Mouse (Mus musculus) spleen, postnatal 4 days (tissue): Measurements from ENCODE around the gene Slc24a3.

Experiments used
- DNase-seq, 2 experiments: peaks; one replicate each; pipeline ENCODE4 v3.0.0; 2022; ENCODE audit warnings: low spot score in 2 of 2

Slc24a3 gene

GRCm38 (mm10) chr2:145434068-145434467 lies 266.5 kb downstream of the Slc24a3 start:
- DNase-seq, result no peak

- DNase-seq, result no peak
Measured at GRCm38 (mm10) chr2:145438336-145438735, 270.8 kb downstream of the Slc24a3 start.

GRCm38 (mm10) chr2:145439755-145440154 lies 272.2 kb downstream of the Slc24a3 start:
- DNase-seq, result no peak

- no peak for DNase-seq
Measured at GRCm38 (mm10) chr2:145457106-145457747, 289.7 kb downstream of the Slc24a3 start.

GRCm38 (mm10) chr2:145460854-145461423 lies 293.4 kb downstream of the Slc24a3 start:
- no peak for DNase-seq

GRCm38 (mm10) chr2:145462253-145462652 lies 294.7 kb downstream of the Slc24a3 start:
- DNase-seq, result no peak

GRCm38 (mm10) chr2:145468701-145469325 lies 301.3 kb downstream of the Slc24a3 start:
- no peak for DNase-seq

- DNase-seq, result no peak
Measured at GRCm38 (mm10) chr2:145477484-145477883, 309.9 kb downstream of the Slc24a3 start.

- DNase-seq, result no peak
Measured at GRCm38 (mm10) chr2:145479676-145480075, 312.1 kb downstream of the Slc24a3 start.

- DNase-seq, result no peak
Measured at GRCm38 (mm10) chr2:145500231-145500630, 332.7 kb downstream of the Slc24a3 start.

- no peak for DNase-seq
Measured at GRCm38 (mm10) chr2:145501472-145501871, 333.9 kb downstream of the Slc24a3 start.

- DNase-seq, result no peak
Measured at GRCm38 (mm10) chr2:145507702-145508101, 340.1 kb downstream of the Slc24a3 start.

GRCm38 (mm10) chr2:145510650-145511225 lies 343.2 kb downstream of the Slc24a3 start:
- no peak for DNase-seq

- no peak for DNase-seq
Measured at GRCm38 (mm10) chr2:145515956-145516355, 348.4 kb downstream of the Slc24a3 start.

GRCm38 (mm10) chr2:145517346-145517745 lies 349.8 kb downstream of the Slc24a3 start:
- DNase-seq, result peak; percentile 15 to 65

GRCm38 (mm10) chr2:145522017-145522416 lies 354.5 kb downstream of the Slc24a3 start:
- no peak for DNase-seq

- DNase-seq, result no peak
Measured at GRCm38 (mm10) chr2:145523381-145523780, 355.8 kb downstream of the Slc24a3 start.

- no peak for DNase-seq
Measured at GRCm38 (mm10) chr2:145527151-145527550, 359.6 kb downstream of the Slc24a3 start.

- DNase-seq, result no peak
Measured at GRCm38 (mm10) chr2:145530941-145531353, 363.4 kb downstream of the Slc24a3 start.

- DNase-seq, result no peak
Measured at GRCm38 (mm10) chr2:145533086-145533485, 365.5 kb downstream of the Slc24a3 start.

GRCm38 (mm10) chr2:145535307-145535706 lies 367.8 kb downstream of the Slc24a3 start:
- DNase-seq, result no peak

- DNase-seq, result no peak
Measured at GRCm38 (mm10) chr2:145535774-145536173, 368.2 kb downstream of the Slc24a3 start.

GRCm38 (mm10) chr2:145536986-145537385 lies 369.4 kb downstream of the Slc24a3 start:
- no peak for DNase-seq
